Mouse (Mus musculus): ENCODE results near the gene Enam. TPM values are rescaled to one million over a fixed set of nuclear protein-coding genes. Genes with fewer than 3 reads are reported as not detected.
A peak's percentile ranks its signal among the peaks of the same experiment; 100 is the strongest.
"Not testable (repeated sequence)": the region's sequence is repeated elsewhere in the genome, so short reads cannot be mapped to it uniquely, and the experiment has no call there.

The Enam gene
- polyA plus RNA-seq, 1 experiment from 2014 or later, result not detected

DNA sequence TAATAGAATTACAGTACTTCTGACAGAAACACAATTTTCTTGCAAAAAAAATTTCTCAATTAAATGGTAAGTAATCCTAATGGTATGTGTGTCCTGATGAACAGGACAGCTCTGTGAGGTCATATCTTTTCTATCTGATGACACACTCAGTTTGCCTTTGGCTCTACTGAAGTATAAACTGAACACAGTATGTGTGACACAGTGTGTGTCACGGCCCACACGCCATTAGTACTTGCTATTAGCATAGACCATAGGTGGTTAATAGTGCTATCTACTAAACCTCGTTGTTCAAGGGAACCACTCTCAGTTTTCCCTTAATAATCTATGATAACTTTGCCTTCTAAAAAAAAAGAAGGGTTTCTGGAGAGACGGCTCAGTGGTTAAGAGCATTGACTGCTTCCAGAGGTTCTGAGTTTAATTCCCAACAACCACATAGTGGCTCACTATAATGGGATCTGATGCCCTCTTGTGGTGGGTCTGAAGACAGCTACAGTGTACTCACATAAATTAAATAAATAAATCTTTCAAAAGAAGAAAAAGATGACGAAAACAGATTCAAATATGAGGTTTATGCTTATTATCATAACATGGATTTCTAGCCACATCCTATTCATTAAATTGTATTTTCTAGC is 55.0 kb downstream of the Enam start:
- peak; percentile 80 for DNase-seq
- Histone ChIP-seq H3K4me3 (ENCODE audit: low read depth, low read length) (no peak overlapping the region), H3K9me3 (ENCODE audit: low read depth, low read length) (no peaks in the 10 kb centered on the region), H3K27ac (ENCODE audit: low read depth) (no peak overlapping the region), H3K9ac (no peak overlapping the region), H3K4me1 (ENCODE audit: insufficient read depth) (no peaks in the 10 kb centered on the region), H3K27me3 (ENCODE audit: insufficient read depth, low read length) (no peaks in the 10 kb centered on the region), H3K36me3 (ENCODE audit: insufficient read depth) (no peaks in the 10 kb centered on the region), H3K4me2 (no peak overlapping the region)
- WGBS, result 52% methylated on average over 5 of the region's 5 CpGs
- ATAC-seq (ENCODE audit: insufficient read depth), result peak; percentile 86; the same call in 1 of the 2 replicates
- peak; percentile 71 for TF ChIP-seq CTCF (IDR thresholded peaks at IDR 0.05; ENCODE audit: low read depth)

DNA sequence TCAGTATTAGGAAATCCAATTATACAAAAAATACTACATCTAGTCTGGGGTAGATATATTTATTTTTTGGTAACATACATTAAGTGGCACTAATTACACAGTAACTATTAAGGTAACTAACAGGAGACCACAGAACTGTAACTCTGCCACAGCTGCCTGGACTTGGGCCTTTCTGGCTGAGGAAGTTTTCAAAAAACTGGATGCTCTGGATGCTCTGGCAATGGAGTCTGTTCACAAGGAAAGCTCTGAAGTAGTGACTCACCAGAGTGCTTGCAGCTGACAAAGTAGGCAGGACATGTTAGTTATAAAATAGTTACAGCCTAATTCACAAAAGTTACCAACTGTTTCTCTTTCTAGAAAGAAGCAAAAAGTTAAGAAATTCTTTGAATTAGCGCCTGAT is 56.6 kb downstream of the Enam start:
- H3K36me3 ChIP-seq (ENCODE audit: insufficient read depth); H3K27ac ChIP-seq (ENCODE audit: low read depth); H3K9ac ChIP-seq; DNase-seq; H3K27me3 ChIP-seq (ENCODE audit: insufficient read depth, low read length); H3K4me1 ChIP-seq (ENCODE audit: insufficient read depth); H3K9me3 ChIP-seq (ENCODE audit: low read depth, low read length); H3K4me2 ChIP-seq; H3K4me3 ChIP-seq (ENCODE audit: low read depth, low read length); ATAC-seq (ENCODE audit: insufficient read depth): not testable (repeated sequence)
- 84% methylated on average over 1 of the region's 1 CpGs for WGBS

DNA sequence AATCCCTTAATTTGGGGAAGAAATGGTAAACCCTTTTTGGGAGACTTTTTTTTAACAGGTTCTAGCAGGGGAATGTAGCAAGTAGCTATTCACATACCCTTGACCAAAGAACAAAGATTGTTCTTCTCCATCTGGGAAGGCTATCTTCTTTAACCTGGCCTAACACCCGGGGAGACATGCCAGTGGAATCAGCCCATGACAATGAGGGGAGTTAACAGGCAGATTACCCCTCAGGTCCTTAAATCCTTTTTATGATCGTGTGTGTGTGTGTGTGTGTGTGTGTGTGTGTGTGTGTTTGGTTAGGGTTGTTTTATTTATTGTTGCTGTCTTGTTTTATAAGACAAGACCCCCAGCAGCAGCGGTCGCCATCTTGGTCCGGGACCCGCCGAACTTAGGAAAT is 57.8 kb downstream of the Enam start:
- DNase-seq, result no peak
- Histone ChIP-seq H3K9me3 (ENCODE audit: low read depth, low read length) (no peaks in the 10 kb centered on the region), H3K9ac (no peak overlapping the region), H3K27me3 (ENCODE audit: insufficient read depth, low read length) (no peaks in the 10 kb centered on the region), H3K4me1 (ENCODE audit: insufficient read depth) (no peaks in the 10 kb centered on the region), H3K4me3 (ENCODE audit: low read depth, low read length) (no peak overlapping the region), H3K4me2 (no peak overlapping the region), H3K27ac (ENCODE audit: low read depth) (no peak overlapping the region), H3K36me3 (ENCODE audit: insufficient read depth) (no peaks in the 10 kb centered on the region)
- WGBS, result 81% methylated on average over 7 of the region's 7 CpGs
- no peak for TF ChIP-seq CTCF (IDR thresholded peaks at IDR 0.05; ENCODE audit: low read depth)
- no peak for ATAC-seq (ENCODE audit: insufficient read depth)

DNA sequence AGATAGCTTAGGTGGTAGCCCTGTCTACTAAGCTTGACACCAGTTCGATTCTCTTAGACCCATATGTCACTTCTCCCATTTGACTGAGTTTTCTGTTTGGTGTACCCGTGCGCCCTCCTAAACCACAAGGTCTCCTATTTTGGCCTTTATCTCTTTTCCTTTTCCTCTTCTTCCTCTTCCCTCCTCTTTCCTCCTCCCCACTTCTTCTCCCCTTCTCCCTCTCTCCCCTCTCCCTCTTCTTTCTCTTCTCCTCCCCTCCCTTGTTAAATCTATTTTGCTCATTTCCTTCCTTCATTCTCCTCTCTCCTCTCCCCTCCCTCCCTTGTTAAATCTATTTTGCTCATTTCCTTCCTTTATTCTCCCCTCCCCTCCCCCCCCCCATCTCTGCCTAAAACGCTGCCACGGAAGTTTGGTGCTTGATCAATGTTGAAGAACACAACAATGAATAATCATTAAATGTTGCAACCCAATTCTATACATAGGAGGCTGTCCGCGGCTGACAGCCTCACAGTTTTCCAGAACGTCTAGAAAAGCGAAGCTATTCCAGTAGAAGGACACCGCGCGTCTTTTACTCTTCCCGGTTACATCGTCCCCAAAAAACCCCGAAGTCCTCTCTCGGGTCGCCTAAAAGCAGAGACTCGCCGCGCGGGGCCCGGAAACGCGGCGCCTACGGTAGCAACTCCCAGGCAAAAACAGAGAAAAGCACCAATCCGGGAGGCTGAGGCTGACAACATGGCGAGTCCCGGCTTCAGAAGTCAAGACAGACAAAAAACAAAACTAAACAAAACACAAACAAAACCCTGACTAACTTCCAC is 65.7 kb downstream of the Enam start:
- DNase-seq (no peak), ATAC-seq (ENCODE audit: insufficient read depth) (peak; percentile 69)
- Histone ChIP-seq H3K9me3 (ENCODE audit: low read depth, low read length) (no peaks in the 10 kb centered on the region), H3K27me3 (ENCODE audit: insufficient read depth, low read length) (no peaks in the 10 kb centered on the region), H3K4me2 (peak overlapping the region; percentile 63), H3K36me3 (ENCODE audit: insufficient read depth) (peaks cover 16% of the 10 kb centered on the region), H3K9ac (peak overlapping the region; percentile 71), H3K4me1 (ENCODE audit: insufficient read depth) (peaks cover 11% of the 10 kb centered on the region), H3K4me3 (ENCODE audit: low read depth, low read length) (peak overlapping the region; percentile 72), H3K27ac (ENCODE audit: low read depth) (peak overlapping the region; percentile 91)
- TF ChIP-seq CTCF (IDR thresholded peaks at IDR 0.05; ENCODE audit: low read depth), result no peak
- 8% methylated on average over 29 of the region's 29 CpGs for WGBS

DNA sequence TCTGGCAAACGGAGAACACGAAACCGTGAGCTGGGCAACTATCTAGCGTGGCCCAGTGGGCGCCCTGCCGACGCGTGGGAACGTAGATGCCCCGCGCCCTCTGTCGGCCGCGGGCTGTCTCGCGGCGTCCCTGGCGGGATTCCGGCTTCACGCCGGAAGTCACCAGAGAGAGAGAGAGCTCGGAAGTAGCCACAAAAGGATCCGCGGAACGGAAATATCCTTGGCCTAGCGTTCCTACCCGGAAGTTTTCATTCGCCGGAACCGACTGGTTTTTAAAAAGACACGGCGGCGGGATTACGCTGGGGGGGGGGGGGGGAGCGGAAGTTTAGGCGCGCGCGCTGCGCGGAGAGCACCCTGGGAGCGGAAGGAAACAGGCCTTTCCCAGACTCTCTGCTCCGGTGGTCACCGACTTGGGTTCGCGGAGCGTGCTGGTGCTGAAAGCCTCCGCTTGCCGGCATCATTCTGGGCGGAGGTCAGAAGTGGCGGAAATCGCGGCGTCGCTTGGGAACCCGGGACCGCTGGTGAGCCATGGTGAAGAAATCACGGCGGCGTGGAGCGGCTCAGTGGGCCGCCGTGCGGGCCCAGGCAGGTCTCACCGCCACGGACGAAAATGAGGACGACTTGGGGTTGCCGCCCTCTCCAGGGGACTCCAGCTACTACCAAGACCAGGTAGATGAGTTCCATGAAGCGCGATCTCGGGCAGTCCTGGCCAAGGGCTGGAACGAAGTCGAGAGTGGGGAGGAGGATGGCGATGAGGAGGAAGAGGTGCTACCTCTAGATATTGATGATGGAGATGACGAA is 66.5 kb downstream of the Enam start, which contains the start of gene Utp3:
Utp3 (plus strand) TSS at position 377 of the 801 bp plus-strand sequence.
- no peaks in the 10 kb centered on the region for H3K27me3 ChIP-seq (ENCODE audit: insufficient read depth, low read length)
- TF ChIP-seq CTCF (IDR thresholded peaks at IDR 0.05; ENCODE audit: low read depth), result peak; percentile 86
- peak within 1 kb of the TSS; percentile 91 for H3K27ac ChIP-seq (ENCODE audit: low read depth)
- WGBS, result under 1% methylated on average over 75 of the region's 76 CpGs
- peak within 1 kb of the TSS; percentile 72 for H3K4me3 ChIP-seq (ENCODE audit: low read depth, low read length)
- H3K4me1 ChIP-seq (ENCODE audit: insufficient read depth), result peaks cover 11% of the 10 kb centered on the region
- peak within 1 kb of the TSS; percentile 81 for H3K4me2 ChIP-seq
- H3K9me3 ChIP-seq (ENCODE audit: low read depth, low read length), result no peaks in the 10 kb centered on the region
- H3K9ac ChIP-seq, result peak within 1 kb of the TSS; percentile 90
- peak; percentile 100 for DNase-seq
- peak; percentile 96 for ATAC-seq (ENCODE audit: insufficient read depth)
- H3K36me3 ChIP-seq (ENCODE audit: insufficient read depth), result peaks cover 16% of the 10 kb centered on the region

Other genes with a start within 250 kb of the Enam start
- gene Gm7714, start 219.1 kb upstream of the Enam start, polyA plus RNA-seq (2014; fragmentation: Nextera tagmentation; extraction: Ambion mirVana), result not detected in 2 replicates
- not detected in 2 replicates for gene Prol1, start 170.7 kb upstream of the Enam start, polyA plus RNA-seq (2014; fragmentation: Nextera tagmentation; extraction: Ambion mirVana)
- gene Amtn, start 111.9 kb upstream of the Enam start, polyA plus RNA-seq (2014; fragmentation: Nextera tagmentation; extraction: Ambion mirVana), result not detected in 2 replicates
- not detected in 2 replicates for gene Ambn, start 32.0 kb upstream of the Enam start, polyA plus RNA-seq (2014; fragmentation: Nextera tagmentation; extraction: Ambion mirVana)
- gene Jchain, start 39.9 kb downstream of the Enam start, polyA plus RNA-seq (2014; fragmentation: Nextera tagmentation; extraction: Ambion mirVana), result 0.22 TPM in 1 of 2 replicates, not detected in the other
- 66.8 and 67.9 TPM in 2 replicates for gene Utp3, start 66.5 kb downstream of the Enam start, polyA plus RNA-seq (2014; fragmentation: Nextera tagmentation; extraction: Ambion mirVana)
- 11.9 and 14.0 TPM in 2 replicates for gene Rufy3, start 77.1 kb downstream of the Enam start, polyA plus RNA-seq (2014; fragmentation: Nextera tagmentation; extraction: Ambion mirVana)
- gene Grsf1, start 188.2 kb downstream of the Enam start, polyA plus RNA-seq (2014; fragmentation: Nextera tagmentation; extraction: Ambion mirVana), result 71.4 and 73.3 TPM in 2 replicates
- 16.0 and 17.1 TPM in 2 replicates for gene Mob1b, start 232.9 kb downstream of the Enam start, polyA plus RNA-seq (2014; fragmentation: Nextera tagmentation; extraction: Ambion mirVana)

All from lung, embryonic 14.5 days (tissue).